7 mouse cellular contexts compared by ENCODE assay signal in genomic region chr6:51169971-51170411, GRCm38 (mm10).
DNase-seq lines count a peak whose midpoint lies in the region; ATAC-seq and TF ChIP-seq lines count a peak whose summit lies in the region.

No protein-coding gene starts in this region.

- peaks cover 18% of the 10 kb centered on the region for H3K27me3 ChIP-seq in ES-Bruce4 (ENCODE audit: control insufficient read depth, insufficient read depth, low read length, poor library complexity, severe bottlenecking)
- peaks cover 25% of the 10 kb centered on the region; the same call in 1 of the 2 replicates for H3K27me3 ChIP-seq in liver, adult 2 months (ENCODE audit: control insufficient read depth, insufficient read depth, low read length)
- H3K27me3 ChIP-seq in neural tube, embryonic 15.5 days (replicated peaks) = peaks cover 3% of the 10 kb centered on the region

- intact Hi-C loops in heart, postnatal 36 days (cut with DNase I) = loop anchor here (2.0 to 10.0 kb wide), 6 partner anchors 68 to 1555 kb away; no protein-coding TSS in a partner anchor

- TF ChIP-seq EP300 in ES-Bruce4 (IDR thresholded peaks at IDR 0.05; ENCODE audit: insufficient read depth, low read depth, low read length) = no peak

- H3K9ac ChIP-seq in ES-Bruce4 (ENCODE audit: low read depth, poor library complexity, severe bottlenecking) = peak overlapping the region; percentile 44; the same call in 1 of the 2 replicates
- H3K9ac ChIP-seq in liver, adult 2 months (ENCODE audit: low read depth, low read length) = peak overlapping the region; percentile 2; the same call in 1 of the 2 replicates
- 0 out of 2 replicates have a peak overlapping the region, but pooled peaks have one; percentile 10 for H3K9ac ChIP-seq in neural tube, embryonic 15.5 days (replicated peaks)

- peak; percentile 68 for DNase-seq in embryo, embryonic 11 days
- DNase-seq in heart, postnatal 36 days = peak; percentile 49 to 53
- DNase-seq in liver, adult 2 months (ENCODE audit: extremely low read depth, low read depth, low spot score) = no peak
- no peak for DNase-seq in right cerebral cortex, postnatal 14 days

- H3K27ac ChIP-seq in ES-Bruce4 (ENCODE audit: insufficient read depth, low read length) = no peak overlapping the region
- peak overlapping the region; percentile 45 for H3K27ac ChIP-seq in liver, adult 2 months (replicated peaks; ENCODE audit: insufficient read depth, low read depth, low read length)
- peak overlapping the region; percentile 77 for H3K27ac ChIP-seq in neural tube, embryonic 15.5 days (replicated peaks)

- no peaks in the 10 kb centered on the region for H3K9me3 ChIP-seq in ES-Bruce4 (replicated peaks; ENCODE audit: control insufficient read depth, insufficient read depth, low read length, poor library complexity, severe bottlenecking)
- no peaks in the 10 kb centered on the region for H3K9me3 ChIP-seq in neural tube, embryonic 15.5 days (replicated peaks)

- peak overlapping the region; percentile 18 for H3K4me3 ChIP-seq in ES-Bruce4 (ENCODE audit: low read depth, low read length)
- H3K4me3 ChIP-seq in liver, adult 2 months (ENCODE audit: insufficient read depth, low read depth, low read length) = peak overlapping the region; percentile 36
- H3K4me3 ChIP-seq in neural tube, embryonic 15.5 days (replicated peaks) = peak overlapping the region; percentile 22; the same call in 1 of the 2 replicates

- no peak for TF ChIP-seq CTCF in ES-Bruce4 (IDR thresholded peaks at IDR 0.05; ENCODE audit: low read depth, low read length)
- no peak for TF ChIP-seq CTCF in liver, adult 2 months (IDR thresholded peaks at IDR 0.05; ENCODE audit: low read depth, low read length)

- no peaks in the 10 kb centered on the region for H3K36me3 ChIP-seq in ES-Bruce4 (ENCODE audit: control insufficient read depth, insufficient read depth, low read length, poor library complexity, severe bottlenecking)
- H3K36me3 ChIP-seq in liver, adult 2 months (ENCODE audit: control insufficient read depth, insufficient read depth, low read length) = no peaks in the 10 kb centered on the region
- no peaks in the 10 kb centered on the region for H3K36me3 ChIP-seq in neural tube, embryonic 15.5 days

- WGBS in liver, adult 2 months = 4% methylated on average over 22 of the region's 22 CpGs
- WGBS in neural tube, embryonic 15.5 days = under 1% methylated on average over 22 of the region's 22 CpGs

- H3K4me1 ChIP-seq in ES-Bruce4 (ENCODE audit: control insufficient read depth, insufficient read depth, low read length) = no peaks in the 10 kb centered on the region
- no peaks in the 10 kb centered on the region; the same call in 1 of the 2 replicates for H3K4me1 ChIP-seq in liver, adult 2 months (ENCODE audit: control insufficient read depth, insufficient read depth, low read length)
- H3K4me1 ChIP-seq in neural tube, embryonic 15.5 days = peaks cover 45% of the 10 kb centered on the region

- H3K4me2 ChIP-seq in neural tube, embryonic 15.5 days = peak overlapping the region; percentile 51

- ATAC-seq in neural tube, embryonic 15.5 days (ENCODE audit: low FRiP score) = no peak
- no peak for ATAC-seq in granulocyte monocyte progenitor cell, adult 5-6 weeks (replicated peaks; ENCODE audit: poor library complexity, severe bottlenecking)

- H3K79me2 ChIP-seq in liver, adult 2 months (ENCODE audit: control insufficient read depth, insufficient read depth, low read length) = no peaks in the 10 kb centered on the region

- TF ChIP-seq POLR2A in ES-Bruce4 (IDR thresholded peaks at IDR 0.05; ENCODE audit: insufficient read depth, low read length) = no peak
- TF ChIP-seq POLR2A in liver, adult 2 months (IDR thresholded peaks at IDR 0.05; ENCODE audit: extremely low read depth, insufficient read depth, low read length) = no peak

Comparison
In these comparisons a context has a peak if more than half of its experiments do, and no peak if none do; other contexts are left out.
1. DNase-seq: peak in embryo, embryonic 11 days (single experiment) and heart, postnatal 36 days (2 of 2); none in liver, adult 2 months (single experiment) and right cerebral cortex, postnatal 14 days (single experiment).
2. Peak in every context shown above with its lines, with median percentiles within 50 percentile points of each other: H3K4me3 ChIP-seq and H3K9ac ChIP-seq.